30 mouse cellular contexts compared by ENCODE assay signal in the genomic region with DNA sequence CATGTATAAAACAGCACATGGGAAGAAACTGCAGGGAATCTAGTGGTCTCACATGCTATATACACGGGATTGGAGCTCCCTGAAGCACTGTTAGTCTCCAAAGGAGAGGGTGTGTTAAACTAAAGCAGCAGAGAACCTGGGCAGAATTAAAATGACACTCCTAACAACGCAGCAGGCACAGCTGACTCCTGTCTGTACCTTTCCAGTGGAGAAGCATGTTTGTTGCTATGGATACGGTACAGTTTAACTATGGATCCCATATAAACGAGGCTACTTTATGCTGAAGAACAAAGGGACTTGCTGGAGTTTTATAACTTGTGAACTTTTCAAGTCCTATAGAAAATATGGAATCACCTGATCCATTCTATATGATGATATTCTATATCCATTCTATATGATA. TPM values are rescaled to one million over a fixed set of nuclear protein-coding genes. Genes with fewer than 3 reads are reported as not detected.
"Had no signal": no experiment of that assay in that cellular context is flagged by ENCODE, and none has a peak within 500 bp of the region (broad histone marks: within the 10 kb centered on the region; RNA-seq: fewer than 3 reads in every experiment).

No protein-coding gene starts in this region.

- H3K9ac ChIP-seq: limb, embryonic 13.5 days; liver, embryonic 13.5 days; neural tube, embryonic 12.5 days; neural tube, embryonic 15.5 days had no signal

- H3K36me3 ChIP-seq: limb, embryonic 13.5 days; liver, embryonic 13.5 days; neural tube, embryonic 12.5 days; neural tube, embryonic 15.5 days had no signal

- H3K4me2 ChIP-seq: limb, embryonic 13.5 days; liver, embryonic 13.5 days; neural tube, embryonic 12.5 days; neural tube, embryonic 15.5 days had no signal

- H3K4me1 ChIP-seq: liver, embryonic 13.5 days; neural tube, embryonic 12.5 days; neural tube, embryonic 15.5 days had no signal

- H3K27ac ChIP-seq: limb, embryonic 13.5 days; liver, embryonic 13.5 days; neural tube, embryonic 12.5 days; neural tube, embryonic 15.5 days; stomach, postnatal 0 days had no signal

- H3K27me3 ChIP-seq: limb, embryonic 13.5 days; liver, embryonic 13.5 days; neural tube, embryonic 12.5 days; neural tube, embryonic 15.5 days had no signal

- H3K9me3 ChIP-seq: limb, embryonic 13.5 days; liver, embryonic 13.5 days; neural tube, embryonic 12.5 days; neural tube, embryonic 15.5 days had no signal

- DNase-seq: kidney, adult 18-20 months; kidney, adult 9 months; kidney, postnatal 14 days; kidney, postnatal 4 days; left cerebral cortex, postnatal 4 days; liver, embryonic 13.5 days; lung, adult 2 months; lung, postnatal 14 days; lung, postnatal 4 days; thymus, adult 2 months; thymus, postnatal 14 days; thymus, postnatal 4 days had no signal

- H3K4me3 ChIP-seq: limb, embryonic 13.5 days; liver, embryonic 13.5 days; neural tube, embryonic 12.5 days; neural tube, embryonic 15.5 days had no signal

- ATAC-seq: intestine, embryonic 16.5 days had no signal

RNA-seq across cellular contexts. Expression of a gene that starts 18.3 kb away (rescaled TPM):
- total RNA-seq: layer of hippocampus, adult 18-20 months; layer of hippocampus, postnatal 14 days; left cerebral cortex, adult 8-10 months; left cerebral cortex, postnatal 14 days; left cerebral cortex, postnatal 4 days; liver, adult 2 months; megakaryocyte progenitor cell, adult 5-6 weeks; megakaryocyte-erythroid progenitor cell, adult 5-6 weeks had no signal
- polyA plus RNA-seq: intestine, embryonic 16.5 days; kidney, embryonic 16.5 days; limb, embryonic 13.5 days; liver, adult 2 months; liver, embryonic 13.5 days; liver, embryonic 16.5 days; lung, adult 2 months; lung, embryonic 16.5 days; neural tube, embryonic 12.5 days; neural tube, embryonic 15.5 days; small intestine, adult 2 months; spleen, adult 2 months; stomach, embryonic 14.5 days; stomach, postnatal 0 days had no signal

RNA-seq across cellular contexts. Expression of a gene that starts 26.4 kb away (rescaled TPM):
- total RNA-seq: layer of hippocampus, postnatal 14 days; megakaryocyte progenitor cell, adult 5-6 weeks; megakaryocyte-erythroid progenitor cell, adult 5-6 weeks had no signal
- polyA plus RNA-seq: intestine, embryonic 16.5 days; kidney, embryonic 16.5 days; liver, adult 2 months; liver, embryonic 13.5 days; liver, embryonic 16.5 days; lung, adult 2 months; neural tube, embryonic 12.5 days; neural tube, embryonic 15.5 days; small intestine, adult 2 months; spleen, adult 2 months; stomach, embryonic 14.5 days; thymus, adult 2 months had no signal
